Mouse (Mus musculus) ES-Bruce4 (cell line): ENCODE measurements around the gene Lhx4.

Source experiments
- CTCF ChIP-seq: IDR thresholded peaks from one replicate; pipeline ENCODE4 v1.8.1; 2011; ENCODE audit warnings: low read depth, low read length
- POLR2A ChIP-seq: IDR thresholded peaks from one replicate; pipeline ENCODE4 v1.8.1; 2011; ENCODE audit warnings: low read length; ENCODE audit not compliant: insufficient read depth

DNA sequence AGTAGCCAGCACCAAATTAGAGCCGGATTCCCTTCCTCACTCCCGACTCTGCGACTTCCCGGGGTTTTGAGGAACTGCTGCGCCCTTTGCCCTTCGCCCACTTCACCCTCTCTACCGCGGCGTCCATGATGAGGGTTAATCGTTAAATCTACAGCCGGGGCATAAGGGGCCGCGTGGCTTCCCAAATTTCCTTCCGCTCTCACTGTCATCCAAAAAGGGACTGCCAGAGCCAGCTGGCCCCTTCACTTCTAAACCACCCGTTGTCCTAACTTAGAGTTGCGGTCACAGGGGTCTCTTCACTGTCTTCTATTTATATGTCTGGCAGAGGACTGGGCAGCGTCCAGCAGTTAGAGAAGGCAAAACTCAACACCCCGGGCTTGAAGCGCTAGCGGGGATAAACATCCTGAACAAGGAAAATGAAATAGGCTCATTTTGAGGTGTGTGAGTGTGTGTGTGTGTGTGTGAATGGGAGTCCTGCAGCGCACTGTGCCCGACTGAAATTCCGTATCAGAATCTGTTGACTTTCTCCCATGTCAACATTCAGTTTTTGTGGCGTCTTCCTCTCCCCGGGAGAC, 13.6 kb downstream of the Lhx4 start:
- TF ChIP-seq POLR2A (no peak), CTCF (no peak)
